Mouse (Mus musculus) lung, adult 2 months (tissue): ENCODE results near the gene Selenon.

Experiments
- CTCF ChIP-seq: fragments of 200-500 bp; IDR thresholded peaks from 2 replicates; pipeline ENCODE4 v1.5.1; 2011; ENCODE audit warnings: mild to moderate bottlenecking, low read length, control low read depth; ENCODE audit not compliant: insufficient read depth
- POLR2A ChIP-seq: fragments of 200-500 bp; IDR thresholded peaks from 2 replicates; pipeline ENCODE4 v1.6.1; 2011; ENCODE audit warnings: low read depth, mild to moderate bottlenecking, control low read depth, low read length, borderline replicate concordance; ENCODE audit errors: extremely low read depth

DNA sequence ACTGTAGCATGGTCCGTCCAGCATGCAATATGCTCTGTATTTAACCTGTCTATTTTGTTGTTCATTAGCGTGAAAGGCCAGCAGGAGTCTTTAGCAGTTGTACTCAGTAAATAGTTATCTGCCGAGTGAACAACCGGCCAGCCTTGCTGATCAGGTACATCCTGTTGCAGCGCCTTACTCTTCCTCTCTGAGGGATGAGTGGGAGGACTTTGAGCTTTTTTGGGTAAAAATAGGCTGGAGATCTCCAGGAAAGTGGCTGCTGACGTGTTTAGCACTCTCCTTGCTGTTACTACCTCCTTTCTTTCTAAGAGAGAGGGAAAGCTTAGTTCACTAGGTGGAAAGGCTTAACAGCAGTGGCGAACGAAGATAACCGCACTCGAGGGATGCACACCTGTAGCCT is 34.2 kb downstream of the Selenon start:
- TF ChIP-seq CTCF (no peak), POLR2A (no peak)
